Mouse (Mus musculus) E14TG2a.4 (cell line): Measurements from ENCODE around the gene Samd14.

ENCODE experiments used
- H3K27me3 ChIP-seq: 2 replicates; pipeline ENCODE4 v1.6.1; 2014; ENCODE audit warnings: low read length, control low read depth; ENCODE audit not compliant: insufficient read depth
- H3K36me3 ChIP-seq: 2 replicates; pipeline ENCODE4 v1.6.1; 2014; ENCODE audit warnings: low read length, control low read depth; ENCODE audit not compliant: insufficient read depth
- H3K4me1 ChIP-seq: replicated peaks from 2 replicates; pipeline ENCODE4 v1.6.1; 2014; ENCODE audit warnings: low read depth, low read length, control low read depth
- H3K4me3 ChIP-seq: replicated peaks from 2 replicates; pipeline ENCODE4 v1.5.1; 2014; ENCODE audit warnings: mild to moderate bottlenecking, low read length
- H3K9me3 ChIP-seq: 2 replicates; pipeline ENCODE4 v1.6.1; 2014; ENCODE audit warnings: low read length, control low read depth
- CTCF ChIP-seq: conservative IDR thresholded peaks from 2 replicates; pipeline ENCODE4 v1.5.1; 2014; ENCODE audit warnings: low read length
- NANOG ChIP-seq: IDR thresholded peaks from 2 replicates; pipeline ENCODE4 v1.6.1; 2014; ENCODE audit warnings: borderline replicate concordance, low read length, mixed read lengths
- POU5F1 ChIP-seq: IDR thresholded peaks from 2 replicates; pipeline ENCODE4 v1.6.1; 2014; ENCODE audit warnings: low read length, borderline replicate concordance

Samd14 gene

GRCm38 (mm10) chr11:95032945-95033344 lies 23.3 kb downstream of the Samd14 start:
- peak overlapping the region; percentile 52; the same call in 1 of the 2 replicates for H3K4me3 ChIP-seq
- no peaks in the 10 kb centered on the region for H3K36me3 ChIP-seq
- peaks cover 51% of the 10 kb centered on the region for H3K4me1 ChIP-seq
- 0 out of 2 replicates have a peak, but pooled peaks cover 5% of the 10 kb centered on the region for H3K9me3 ChIP-seq
- TF ChIP-seq CTCF (no peak), POU5F1 (no peak), NANOG (no peak)
- H3K27me3 ChIP-seq: peaks cover 7% of the 10 kb centered on the region

- Histone ChIP-seq H3K36me3 (no peaks in the 10 kb centered on the region), H3K4me1 (peaks cover 44% of the 10 kb centered on the region), H3K9me3 (0 out of 2 replicates have a peak, but pooled peaks cover 5% of the 10 kb centered on the region), H3K4me3 (peak overlapping the region; percentile 52), H3K27me3 (peaks cover 7% of the 10 kb centered on the region)
- TF ChIP-seq NANOG (no peak), POU5F1 (no peak)
Observed at GRCm38 (mm10) chr11:95033617-95034016, 23.9 kb downstream of the Samd14 start.

GRCm38 (mm10) chr11:95034902-95035301 lies 25.2 kb downstream of the Samd14 start:
- peaks cover 48% of the 10 kb centered on the region for H3K4me1 ChIP-seq
- H3K4me3 ChIP-seq: peak overlapping the region; percentile 29; the same call in 1 of the 2 replicates
- peaks cover 7% of the 10 kb centered on the region for H3K27me3 ChIP-seq
- 0 out of 2 replicates have a peak, but pooled peaks cover 4% of the 10 kb centered on the region for H3K36me3 ChIP-seq
- H3K9me3 ChIP-seq: no peaks in the 10 kb centered on the region
- TF ChIP-seq NANOG (no peak), POU5F1 (no peak), CTCF (no peak)

- peaks cover 59% of the 10 kb centered on the region for H3K4me1 ChIP-seq
- TF ChIP-seq NANOG: no peak
- no peak for TF ChIP-seq POU5F1
- TF ChIP-seq CTCF: no peak
- H3K27me3 ChIP-seq: peaks cover 12% of the 10 kb centered on the region
- 0 out of 2 replicates have a peak, but pooled peaks cover 4% of the 10 kb centered on the region for H3K36me3 ChIP-seq
- no peak overlapping the region for H3K4me3 ChIP-seq
- H3K9me3 ChIP-seq: no peaks in the 10 kb centered on the region
Observed at GRCm38 (mm10) chr11:95036521-95036920, 26.8 kb downstream of the Samd14 start.

GRCm38 (mm10) chr11:95037306-95037705 lies 27.6 kb downstream of the Samd14 start:
- TF ChIP-seq CTCF (no peak), NANOG (no peak), POU5F1 (no peak)
- peaks cover 60% of the 10 kb centered on the region for H3K4me1 ChIP-seq
- peaks cover 12% of the 10 kb centered on the region for H3K27me3 ChIP-seq
- 0 out of 2 replicates have a peak, but pooled peaks cover 4% of the 10 kb centered on the region for H3K36me3 ChIP-seq
- H3K9me3 ChIP-seq: no peaks in the 10 kb centered on the region
- no peak overlapping the region for H3K4me3 ChIP-seq

GRCm38 (mm10) chr11:95038156-95038817 lies 28.6 kb downstream of the Samd14 start:
- H3K4me3 ChIP-seq: no peak overlapping the region
- H3K36me3 ChIP-seq: 0 out of 2 replicates have a peak, but pooled peaks cover 4% of the 10 kb centered on the region
- H3K4me1 ChIP-seq: peaks cover 52% of the 10 kb centered on the region
- TF ChIP-seq NANOG (no peak), CTCF (no peak), POU5F1 (no peak)
- no peaks in the 10 kb centered on the region for H3K9me3 ChIP-seq
- peaks cover 12% of the 10 kb centered on the region for H3K27me3 ChIP-seq

- Histone ChIP-seq H3K36me3 (0 out of 2 replicates have a peak, but pooled peaks cover 4% of the 10 kb centered on the region), H3K9me3 (no peaks in the 10 kb centered on the region), H3K27me3 (peaks cover 5% of the 10 kb centered on the region; the same call in 1 of the 2 replicates), H3K4me3 (no peak overlapping the region), H3K4me1 (peaks cover 50% of the 10 kb centered on the region)
- no peak for TF ChIP-seq POU5F1
- no peak for TF ChIP-seq NANOG
Observed at GRCm38 (mm10) chr11:95038818-95039655, 29.4 kb downstream of the Samd14 start.

GRCm38 (mm10) chr11:95039766-95040165 lies 30.1 kb downstream of the Samd14 start:
- Histone ChIP-seq H3K4me3 (no peak overlapping the region), H3K9me3 (no peaks in the 10 kb centered on the region), H3K36me3 (peaks cover 5% of the 10 kb centered on the region; the same call in 1 of the 2 replicates), H3K4me1 (peaks cover 49% of the 10 kb centered on the region), H3K27me3 (peaks cover 5% of the 10 kb centered on the region; the same call in 1 of the 2 replicates)
- TF ChIP-seq CTCF (no peak), POU5F1 (no peak), NANOG (no peak)
